Mouse (Mus musculus): ENCODE results near the gene Olfr866. TPM values are rescaled to one million over a fixed set of nuclear protein-coding genes. Genes with fewer than 3 reads are reported as not detected.

Olfr866 gene
- total RNA-seq (2014; rRNA removed): not detected in 2 replicates
- not detected in 2 replicates for polyA plus RNA-seq (2012; rRNA removed)

- 66% methylated on average over 2 of the region's 2 CpGs for WGBS
- no peak for DNase-seq (ENCODE audit: extremely low read depth, low read depth, low spot score)
- no peak for TF ChIP-seq CTCF (IDR thresholded peaks at IDR 0.05; ENCODE audit: low read depth, low read length)
- TF ChIP-seq POLR2A (IDR thresholded peaks at IDR 0.05; ENCODE audit: extremely low read depth, insufficient read depth, low read length): no peak
- H3K27me3 ChIP-seq (ENCODE audit: control insufficient read depth, insufficient read depth, low read length): no peaks in the 10 kb centered on the region
- no peak within 1 kb of the TSS for H3K4me3 ChIP-seq (ENCODE audit: insufficient read depth, low read depth, low read length)
- H3K79me2 ChIP-seq (ENCODE audit: control insufficient read depth, insufficient read depth, low read length): no peaks in the 10 kb centered on the region
- H3K4me1 ChIP-seq (ENCODE audit: control insufficient read depth, insufficient read depth, low read length): no peaks in the 10 kb centered on the region
- no peak within 1 kb of the TSS for H3K9ac ChIP-seq (ENCODE audit: low read depth, low read length)
- no peaks in the 10 kb centered on the region for H3K36me3 ChIP-seq (ENCODE audit: control insufficient read depth, insufficient read depth, low read length)
- H3K27ac ChIP-seq (replicated peaks; ENCODE audit: insufficient read depth, low read depth, low read length): no peak within 1 kb of the TSS
Observed at GRCm38 (mm10) chr9:20027935-20028334, at the start of gene Olfr866. Gene Olfr866 (minus strand): TSS chr9:20028035.

- no peaks in the 10 kb centered on the region for H3K4me1 ChIP-seq (ENCODE audit: control insufficient read depth, insufficient read depth, low read length)
- no peaks in the 10 kb centered on the region for H3K36me3 ChIP-seq (ENCODE audit: control insufficient read depth, insufficient read depth, low read length)
- whole genome bisulfite sequencing: 47% methylated on average over 7 of the region's 7 CpGs
- no peak overlapping the region for H3K4me3 ChIP-seq (ENCODE audit: insufficient read depth, low read depth, low read length)
- DNase-seq (ENCODE audit: extremely low read depth, low read depth, low spot score): no peak
- 0 out of 2 replicates have a peak, but pooled peaks cover 3% of the 10 kb centered on the region for H3K27me3 ChIP-seq (ENCODE audit: control insufficient read depth, insufficient read depth, low read length)
- no peak overlapping the region for H3K27ac ChIP-seq (replicated peaks; ENCODE audit: insufficient read depth, low read depth, low read length)
- no peak overlapping the region for H3K9ac ChIP-seq (ENCODE audit: low read depth, low read length)
- no peaks in the 10 kb centered on the region for H3K79me2 ChIP-seq (ENCODE audit: control insufficient read depth, insufficient read depth, low read length)
- TF ChIP-seq POLR2A (IDR thresholded peaks at IDR 0.05; ENCODE audit: extremely low read depth, insufficient read depth, low read length): no peak
- no peak for TF ChIP-seq CTCF (IDR thresholded peaks at IDR 0.05; ENCODE audit: low read depth, low read length)
Observed at GRCm38 (mm10) chr9:20073523-20074177, 45.8 kb upstream of the Olfr866 start.

- Histone ChIP-seq H3K4me1 (ENCODE audit: control insufficient read depth, insufficient read depth, low read length) (no peaks in the 10 kb centered on the region), H3K4me3 (ENCODE audit: insufficient read depth, low read depth, low read length) (no peak overlapping the region), H3K27me3 (ENCODE audit: control insufficient read depth, insufficient read depth, low read length) (0 out of 2 replicates have a peak, but pooled peaks cover 3% of the 10 kb centered on the region), H3K27ac (replicated peaks; ENCODE audit: insufficient read depth, low read depth, low read length) (no peak overlapping the region), H3K36me3 (ENCODE audit: control insufficient read depth, insufficient read depth, low read length) (no peaks in the 10 kb centered on the region), H3K79me2 (ENCODE audit: control insufficient read depth, insufficient read depth, low read length) (no peaks in the 10 kb centered on the region), H3K9ac (ENCODE audit: low read depth, low read length) (no peak overlapping the region)
- DNase-seq (ENCODE audit: extremely low read depth, low read depth, low spot score): no peak
- 86% methylated on average over 1 of the region's 1 CpGs for WGBS
- no peak for TF ChIP-seq CTCF (IDR thresholded peaks at IDR 0.05; ENCODE audit: low read depth, low read length)
- TF ChIP-seq POLR2A (IDR thresholded peaks at IDR 0.05; ENCODE audit: extremely low read depth, insufficient read depth, low read length): no peak
Observed at GRCm38 (mm10) chr9:20071291-20071690, 43.5 kb upstream of the Olfr866 start.

GRCm38 (mm10) chr9:20070236-20070635 lies 42.4 kb upstream of the Olfr866 start:
- no peaks in the 10 kb centered on the region for H3K79me2 ChIP-seq (ENCODE audit: control insufficient read depth, insufficient read depth, low read length)
- H3K4me3 ChIP-seq (ENCODE audit: insufficient read depth, low read depth, low read length): no peak overlapping the region
- no peak for TF ChIP-seq CTCF (IDR thresholded peaks at IDR 0.05; ENCODE audit: low read depth, low read length)
- TF ChIP-seq POLR2A (IDR thresholded peaks at IDR 0.05; ENCODE audit: extremely low read depth, insufficient read depth, low read length): no peak
- no peak for DNase-seq (ENCODE audit: extremely low read depth, low read depth, low spot score)
- H3K27me3 ChIP-seq (ENCODE audit: control insufficient read depth, insufficient read depth, low read length): 0 out of 2 replicates have a peak, but pooled peaks cover 3% of the 10 kb centered on the region
- no peaks in the 10 kb centered on the region for H3K36me3 ChIP-seq (ENCODE audit: control insufficient read depth, insufficient read depth, low read length)
- no peaks in the 10 kb centered on the region for H3K4me1 ChIP-seq (ENCODE audit: control insufficient read depth, insufficient read depth, low read length)
- no peak overlapping the region for H3K27ac ChIP-seq (replicated peaks; ENCODE audit: insufficient read depth, low read depth, low read length)
- no peak overlapping the region for H3K9ac ChIP-seq (ENCODE audit: low read depth, low read length)
- WGBS: 75% methylated on average over 3 of the region's 3 CpGs

- TF ChIP-seq POLR2A (IDR thresholded peaks at IDR 0.05; ENCODE audit: extremely low read depth, insufficient read depth, low read length) (no peak), CTCF (IDR thresholded peaks at IDR 0.05; ENCODE audit: low read depth, low read length) (no peak)
- H3K27ac ChIP-seq (replicated peaks; ENCODE audit: insufficient read depth, low read depth, low read length): no peak within 1 kb of the TSS
- H3K79me2 ChIP-seq (ENCODE audit: control insufficient read depth, insufficient read depth, low read length): no peaks in the 10 kb centered on the region
- H3K27me3 ChIP-seq (ENCODE audit: control insufficient read depth, insufficient read depth, low read length): no peaks in the 10 kb centered on the region
- no peak within 1 kb of the TSS for H3K4me3 ChIP-seq (ENCODE audit: insufficient read depth, low read depth, low read length)
- H3K9ac ChIP-seq (ENCODE audit: low read depth, low read length): no peak within 1 kb of the TSS
- no peaks in the 10 kb centered on the region for H3K4me1 ChIP-seq (ENCODE audit: control insufficient read depth, insufficient read depth, low read length)
- DNase-seq (ENCODE audit: extremely low read depth, low read depth, low spot score): no peak
- H3K36me3 ChIP-seq (ENCODE audit: control insufficient read depth, insufficient read depth, low read length): no peaks in the 10 kb centered on the region
- 73% methylated on average over 1 of the region's 1 CpGs for whole genome bisulfite sequencing
Observed at GRCm38 (mm10) chr9:20057462-20057861, 29.6 kb upstream of the Olfr866 start, which contains the start of gene Olfr867. Gene Olfr867 (minus strand): TSS chr9:20057562.

- H3K9ac ChIP-seq (ENCODE audit: low read depth, low read length): no peak overlapping the region
- no peak overlapping the region for H3K27ac ChIP-seq (replicated peaks; ENCODE audit: insufficient read depth, low read depth, low read length)
- TF ChIP-seq CTCF (IDR thresholded peaks at IDR 0.05; ENCODE audit: low read depth, low read length) (no peak), POLR2A (IDR thresholded peaks at IDR 0.05; ENCODE audit: extremely low read depth, insufficient read depth, low read length) (no peak)
- no peaks in the 10 kb centered on the region for H3K36me3 ChIP-seq (ENCODE audit: control insufficient read depth, insufficient read depth, low read length)
- no peak for DNase-seq (ENCODE audit: extremely low read depth, low read depth, low spot score)
- no peaks in the 10 kb centered on the region for H3K27me3 ChIP-seq (ENCODE audit: control insufficient read depth, insufficient read depth, low read length)
- H3K79me2 ChIP-seq (ENCODE audit: control insufficient read depth, insufficient read depth, low read length): no peaks in the 10 kb centered on the region
- H3K4me1 ChIP-seq (ENCODE audit: control insufficient read depth, insufficient read depth, low read length): no peaks in the 10 kb centered on the region
- H3K4me3 ChIP-seq (ENCODE audit: insufficient read depth, low read depth, low read length): no peak overlapping the region
- 69% methylated on average over 3 of the region's 3 CpGs for WGBS
Observed at GRCm38 (mm10) chr9:20047964-20048363, 20.1 kb upstream of the Olfr866 start.

Other genes starting within 250 kb of the Olfr866 start
- gene Olfr58, start 247.8 kb downstream of the Olfr866 start, total RNA-seq (2014; rRNA removed): not detected in 2 replicates
- gene Olfr58, start 247.8 kb downstream of the Olfr866 start, polyA plus RNA-seq (2012; rRNA removed): not detected in 2 replicates
- not detected in 2 replicates for gene Olfr859, start 223.1 kb downstream of the Olfr866 start, total RNA-seq (2014; rRNA removed)
- gene Olfr859, start 223.1 kb downstream of the Olfr866 start, polyA plus RNA-seq (2012; rRNA removed): not detected in 2 replicates
- not detected in 2 replicates for gene Olfr860, start 178.3 kb downstream of the Olfr866 start, total RNA-seq (2014; rRNA removed)
- gene Olfr860, start 178.3 kb downstream of the Olfr866 start, polyA plus RNA-seq (2012; rRNA removed): not detected in 2 replicates
- not detected in 2 replicates for gene Olfr862, start 140.0 kb downstream of the Olfr866 start, total RNA-seq (2014; rRNA removed)
- gene Olfr862, start 140.0 kb downstream of the Olfr866 start, polyA plus RNA-seq (2012; rRNA removed): not detected in 2 replicates
- not detected in 2 replicates for gene Olfr77, start 111.2 kb downstream of the Olfr866 start, total RNA-seq (2014; rRNA removed)
- not detected in 2 replicates for gene Olfr77, start 111.2 kb downstream of the Olfr866 start, polyA plus RNA-seq (2012; rRNA removed)
- gene Olfr867, start 29.5 kb upstream of the Olfr866 start, total RNA-seq (2014; rRNA removed): not detected in 2 replicates
- not detected in 2 replicates for gene Olfr867, start 29.5 kb upstream of the Olfr866 start, polyA plus RNA-seq (2012; rRNA removed)
- not detected in 2 replicates for gene Olfr868, start 70.6 kb upstream of the Olfr866 start, total RNA-seq (2014; rRNA removed)
- not detected in 2 replicates for gene Olfr868, start 70.6 kb upstream of the Olfr866 start, polyA plus RNA-seq (2012; rRNA removed)
- not detected in 2 replicates for gene Olfr869, start 101.0 kb upstream of the Olfr866 start, total RNA-seq (2014; rRNA removed)
- gene Olfr869, start 101.0 kb upstream of the Olfr866 start, polyA plus RNA-seq (2012; rRNA removed): not detected in 2 replicates
- gene Olfr870, start 146.0 kb upstream of the Olfr866 start, total RNA-seq (2014; rRNA removed): not detected in 2 replicates
- gene Olfr870, start 146.0 kb upstream of the Olfr866 start, polyA plus RNA-seq (2012; rRNA removed): not detected in 2 replicates
- gene Olfr871, start 184.2 kb upstream of the Olfr866 start, total RNA-seq (2014; rRNA removed): not detected in 2 replicates
- not detected in 2 replicates for gene Olfr871, start 184.2 kb upstream of the Olfr866 start, polyA plus RNA-seq (2012; rRNA removed)
- gene Olfr872, start 209.1 kb upstream of the Olfr866 start, total RNA-seq (2014; rRNA removed): not detected in 2 replicates
- gene Olfr872, start 209.1 kb upstream of the Olfr866 start, polyA plus RNA-seq (2012; rRNA removed): not detected in 2 replicates

All from liver, adult 2 months (tissue).